In genomic region chr10:20148130-20148772, GRCm38 (mm10) we compare ENCODE assay signal across 8 mouse cellular contexts. TPM values are rescaled to one million over a fixed set of nuclear protein-coding genes. Genes with fewer than 3 reads are reported as not detected.
DNase-seq lines count a peak whose midpoint lies in the region; ATAC-seq lines count a peak whose summit lies in the region.

TSS of gene Map7 (plus strand) at chr10:20148471.

- H3K27me3 ChIP-seq in forebrain, embryonic 12.5 days = peaks cover 43% of the 10 kb centered on the region
- H3K27me3 ChIP-seq in hindbrain, embryonic 13.5 days = peaks cover 59% of the 10 kb centered on the region
- H3K27me3 ChIP-seq in limb, embryonic 13.5 days = peaks cover 50% of the 10 kb centered on the region

- no peaks in the 10 kb centered on the region for H3K36me3 ChIP-seq in forebrain, embryonic 12.5 days (replicated peaks)
- no peaks in the 10 kb centered on the region for H3K36me3 ChIP-seq in hindbrain, embryonic 13.5 days
- no peaks in the 10 kb centered on the region for H3K36me3 ChIP-seq in limb, embryonic 13.5 days

- H3K4me3 ChIP-seq in forebrain, embryonic 12.5 days (replicated peaks) = peak within 1 kb of the TSS; percentile 75
- H3K4me3 ChIP-seq in hindbrain, embryonic 13.5 days = peak within 1 kb of the TSS; percentile 71
- peak within 1 kb of the TSS; percentile 75 for H3K4me3 ChIP-seq in limb, embryonic 13.5 days

- WGBS in forebrain, embryonic 12.5 days = 4% methylated on average over 51 of the region's 51 CpGs
- WGBS in hindbrain, embryonic 13.5 days = 3% methylated on average over 51 of the region's 51 CpGs
- WGBS in limb, embryonic 13.5 days = 6% methylated on average over 42 of the region's 51 CpGs

- peak within 1 kb of the TSS; percentile 95 for H3K4me2 ChIP-seq in forebrain, embryonic 12.5 days
- peak within 1 kb of the TSS; percentile 93 for H3K4me2 ChIP-seq in hindbrain, embryonic 13.5 days
- peak within 1 kb of the TSS; percentile 96 for H3K4me2 ChIP-seq in limb, embryonic 13.5 days (replicated peaks)

- intact Hi-C loops in gastrocnemius, postnatal 14 days (cut with DNase I; ENCODE audit: low total_unique reads) = no loop called here

- no peaks in the 10 kb centered on the region for H3K9me3 ChIP-seq in forebrain, embryonic 12.5 days
- no peaks in the 10 kb centered on the region for H3K9me3 ChIP-seq in hindbrain, embryonic 13.5 days
- H3K9me3 ChIP-seq in limb, embryonic 13.5 days = no peaks in the 10 kb centered on the region

- H3K9ac ChIP-seq in forebrain, embryonic 12.5 days = peak within 1 kb of the TSS; percentile 58
- peak within 1 kb of the TSS; percentile 71 for H3K9ac ChIP-seq in hindbrain, embryonic 13.5 days
- H3K9ac ChIP-seq in limb, embryonic 13.5 days = peak within 1 kb of the TSS; percentile 73

- H3K4me1 ChIP-seq in forebrain, embryonic 12.5 days = peaks cover 16% of the 10 kb centered on the region
- peaks cover 23% of the 10 kb centered on the region for H3K4me1 ChIP-seq in hindbrain, embryonic 13.5 days (replicated peaks)
- H3K4me1 ChIP-seq in limb, embryonic 13.5 days = peaks cover 13% of the 10 kb centered on the region

- ATAC-seq in forebrain, embryonic 12.5 days (ENCODE audit: low FRiP score) = peak; percentile 16
- peak; percentile 29 for ATAC-seq in hindbrain, embryonic 13.5 days (ENCODE audit: low FRiP score)
- 0 out of 2 replicates have a peak, but pooled peaks have one; percentile 10 for ATAC-seq in limb, embryonic 13.5 days (ENCODE audit: low FRiP score, low read depth)

- no peak within 1 kb of the TSS for H3K27ac ChIP-seq in forebrain, embryonic 12.5 days
- H3K27ac ChIP-seq in hindbrain, embryonic 13.5 days = peak within 1 kb of the TSS; percentile 18; the same call in 1 of the 2 replicates
- H3K27ac ChIP-seq in limb, embryonic 13.5 days = no peak within 1 kb of the TSS

- DNase-seq in gastrocnemius, postnatal 10 days = peak; percentile 14
- no peak for DNase-seq in gastrocnemius, postnatal 14 days
- peak; percentile 20 for DNase-seq in Muller cell, postnatal 12 days (ENCODE audit: inconsistent ontology term)
- peak; percentile 55 to 57 for DNase-seq in right cerebral cortex, adult 2 months (ENCODE audit: low spot score in 2 of 2)
- DNase-seq in gastrocnemius, adult 18-20 months (ENCODE audit: low spot score) = no peak

RNA-seq across cellular contexts. Expression of gene Map7, which starts in this region (rescaled TPM):
- 1 to 10 TPM; 1.9 to 2.0 TPM for total RNA-seq in gastrocnemius, postnatal 10 days (2021)
- 1 to 10 TPM; 1.4 to 2.4 TPM for total RNA-seq in gastrocnemius, postnatal 14 days (2021)
- 6.3 and 8.2 TPM in 2 replicates for polyA plus RNA-seq in forebrain, embryonic 12.5 days (2016; fragmentation: Nextera tagmentation; extraction: Ambion mirVana)
- polyA plus RNA-seq in hindbrain, embryonic 13.5 days (2015; fragmentation: Nextera tagmentation; extraction: Ambion mirVana) = 10.3 and 10.6 TPM in 2 replicates
- 4.8 and 5.2 TPM in 2 replicates for polyA plus RNA-seq in limb, embryonic 13.5 days (2015; fragmentation: Nextera tagmentation; extraction: Ambion mirVana)
- 1 to 10 TPM; 5.0 to 6.7 TPM for total RNA-seq in gastrocnemius, adult 18-20 months (2021)

Comparison
In these comparisons a context has a peak if more than half of its experiments do, and no peak if none do; other contexts are left out.
1. DNase-seq: peak in gastrocnemius, postnatal 10 days (single experiment), Muller cell, postnatal 12 days (single experiment) and right cerebral cortex, adult 2 months (2 of 2); none in gastrocnemius, postnatal 14 days (single experiment) and gastrocnemius, adult 18-20 months (single experiment).
2. Peak in every context shown above with its lines, with median percentiles within 50 percentile points of each other: ATAC-seq, H3K4me2 ChIP-seq, H3K4me3 ChIP-seq and H3K9ac ChIP-seq.